Mouse (Mus musculus): ENCODE data around the gene Nol11. TPM values are rescaled to one million over a fixed set of nuclear protein-coding genes. Genes with fewer than 3 reads are reported as not detected.

The Nol11 gene
- polyA plus RNA-seq (2012) = 1.5 and 2.2 TPM in 2 replicates

DNA sequence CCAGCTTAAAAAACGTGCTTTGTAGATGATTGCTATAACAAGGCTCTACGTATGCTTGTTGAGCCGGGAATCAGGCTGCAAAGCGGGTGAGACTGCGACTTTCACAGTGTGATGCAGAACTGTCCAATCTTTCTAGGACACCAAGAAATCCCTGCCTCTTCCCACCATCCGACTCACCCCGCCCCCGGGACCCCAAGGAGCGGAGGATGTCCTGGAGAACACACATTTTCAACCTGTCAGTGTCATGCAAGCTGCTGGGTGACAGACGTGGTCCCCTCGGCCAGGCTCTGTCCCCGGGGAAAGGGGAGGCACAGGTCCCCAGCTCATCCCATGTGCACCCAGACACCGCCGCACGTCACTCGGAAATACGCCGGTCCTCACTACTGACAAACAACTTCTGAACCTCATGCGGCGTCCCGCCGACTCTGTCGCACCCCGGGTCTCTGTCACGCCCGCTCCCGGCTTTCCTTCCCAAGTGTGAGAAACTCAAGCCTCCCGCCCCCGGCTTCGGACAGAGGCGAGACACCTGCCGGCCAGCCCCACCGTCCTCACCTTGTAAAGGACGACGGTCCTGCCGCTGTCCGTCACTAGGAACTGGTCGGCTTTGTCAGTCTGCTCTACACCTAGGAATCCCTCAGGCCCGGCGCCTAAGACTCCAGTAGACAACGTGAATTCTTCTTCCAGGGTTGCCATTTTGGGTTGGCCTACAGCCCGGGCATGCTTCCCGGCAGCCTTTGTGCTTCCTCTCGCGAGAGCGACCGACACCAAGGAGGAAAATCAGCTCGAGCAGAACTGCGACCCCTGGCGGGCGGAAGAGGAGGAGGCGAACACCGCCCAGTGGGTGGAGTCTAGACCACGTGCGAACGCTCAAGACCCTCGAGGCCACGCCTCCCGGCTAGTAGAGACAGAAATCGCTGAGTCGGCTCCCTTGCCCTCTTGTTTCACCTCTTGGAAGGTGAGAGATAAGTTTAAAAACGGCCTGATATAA, at the start of gene Nol11:
Nol11 (minus strand) TSS at position 817 of the 988 bp plus-strand sequence.
- TF ChIP-seq GATA1 (IDR thresholded peaks at IDR 0.05; ENCODE audit: low read length) = no peak

- TF ChIP-seq GATA1 (IDR thresholded peaks at IDR 0.05; ENCODE audit: low read length) = no peak
These were observed 49.3 kb upstream of the Nol11 start for GRCm38 (mm10) chr11:107238506-107238905.

DNA sequence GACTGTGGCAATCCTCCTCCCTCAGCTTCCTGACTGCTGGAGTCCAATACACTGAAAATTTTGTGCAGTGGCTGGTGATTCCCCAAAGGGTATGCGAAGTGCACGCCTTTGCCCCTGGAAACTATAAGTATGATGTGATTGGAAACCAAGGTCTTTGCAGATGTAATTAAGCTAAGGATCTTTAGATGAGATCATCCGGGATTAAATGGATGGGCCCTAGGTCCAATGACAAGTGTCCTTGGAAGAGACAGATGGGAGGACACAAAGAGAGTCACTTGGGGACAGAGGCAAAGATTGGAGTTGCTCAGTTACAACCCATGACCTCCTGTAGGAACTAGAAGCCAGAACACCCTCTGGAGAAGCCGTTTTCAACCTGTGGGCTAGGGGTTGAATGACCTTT, 48.4 kb upstream of the Nol11 start:
- TF ChIP-seq GATA1 (IDR thresholded peaks at IDR 0.05; ENCODE audit: low read length) = no peak

DNA sequence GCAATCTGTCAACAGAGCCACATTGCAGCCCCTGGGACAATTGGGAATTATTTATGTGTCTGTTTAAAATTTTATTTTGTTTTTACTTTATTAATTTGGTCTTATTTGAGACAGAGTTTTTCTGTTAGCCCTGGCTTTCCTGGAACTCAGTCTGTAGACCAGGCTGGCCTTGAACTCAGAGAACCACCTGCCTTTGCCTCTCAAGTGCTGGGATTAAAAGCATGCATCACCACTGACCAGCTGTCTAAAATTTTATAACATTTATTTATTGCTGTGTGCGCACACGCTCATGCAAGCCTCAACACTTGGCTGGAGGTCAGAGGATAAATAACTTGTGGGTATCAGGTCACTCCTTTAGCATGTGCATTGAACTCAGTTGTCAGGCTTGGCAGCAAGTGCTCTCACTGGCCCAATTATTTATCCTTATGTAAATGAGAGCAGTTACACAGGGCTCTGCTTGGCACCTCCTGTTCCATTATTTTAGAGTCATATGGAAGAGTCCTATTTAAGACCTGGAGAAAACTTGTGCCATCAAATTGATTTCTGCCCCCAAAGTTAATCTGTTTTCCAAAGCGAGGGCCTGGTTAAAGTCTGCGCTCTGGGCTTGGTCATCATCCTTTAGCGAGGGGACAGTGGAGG, 44.2 kb upstream of the Nol11 start:
- no peak for TF ChIP-seq GATA1 (IDR thresholded peaks at IDR 0.05; ENCODE audit: low read length)

GRCm38 (mm10) chr11:107230128-107230527, 40.9 kb upstream of the Nol11 start:
- TF ChIP-seq GATA1 (IDR thresholded peaks at IDR 0.05; ENCODE audit: low read length) = no peak

- TF ChIP-seq GATA1 (IDR thresholded peaks at IDR 0.05; ENCODE audit: low read length) = no peak
These were observed 37.2 kb upstream of the Nol11 start for GRCm38 (mm10) chr11:107226431-107226830.

DNA sequence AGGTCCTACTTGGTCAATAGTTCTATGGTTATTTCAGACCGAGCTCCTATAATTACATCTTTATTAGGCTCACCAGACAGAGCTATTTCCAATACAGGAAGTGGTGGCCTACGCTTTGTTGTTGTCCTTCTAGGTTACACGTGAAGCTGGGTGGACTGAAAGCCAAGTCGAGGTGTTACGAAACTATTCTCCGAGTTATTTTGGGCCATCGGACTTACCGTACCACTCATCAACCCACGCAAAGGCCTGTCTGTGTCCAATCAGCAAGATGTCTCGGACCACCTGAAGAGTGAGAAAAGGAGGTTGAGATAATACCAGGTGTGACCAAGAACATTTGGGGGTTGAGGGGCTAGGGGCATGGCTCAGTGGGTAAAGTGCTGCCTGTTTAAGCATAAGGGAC, 36.8 kb upstream of the Nol11 start:
- no peak for TF ChIP-seq GATA1 (IDR thresholded peaks at IDR 0.05; ENCODE audit: low read length)

DNA sequence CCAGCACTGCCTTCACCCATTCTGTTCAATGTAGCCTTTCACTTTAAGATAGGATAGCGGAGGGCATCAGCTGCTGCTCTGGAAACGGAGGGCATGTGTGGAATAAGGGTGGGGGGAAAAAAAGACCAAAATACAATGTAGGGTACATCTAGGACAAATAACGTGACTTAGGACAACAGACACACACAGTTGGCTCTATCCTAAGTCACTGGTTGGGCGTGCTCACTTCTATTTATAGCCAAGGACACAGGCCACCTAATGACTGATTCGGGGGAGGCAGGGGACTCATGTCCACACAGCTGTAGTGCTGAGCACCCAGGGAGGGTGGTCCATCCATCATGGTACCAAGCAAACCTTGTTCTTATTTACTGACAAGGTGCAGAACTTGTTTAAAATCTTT, 36.1 kb upstream of the Nol11 start:
- TF ChIP-seq GATA1 (IDR thresholded peaks at IDR 0.05; ENCODE audit: low read length) = no peak

DNA sequence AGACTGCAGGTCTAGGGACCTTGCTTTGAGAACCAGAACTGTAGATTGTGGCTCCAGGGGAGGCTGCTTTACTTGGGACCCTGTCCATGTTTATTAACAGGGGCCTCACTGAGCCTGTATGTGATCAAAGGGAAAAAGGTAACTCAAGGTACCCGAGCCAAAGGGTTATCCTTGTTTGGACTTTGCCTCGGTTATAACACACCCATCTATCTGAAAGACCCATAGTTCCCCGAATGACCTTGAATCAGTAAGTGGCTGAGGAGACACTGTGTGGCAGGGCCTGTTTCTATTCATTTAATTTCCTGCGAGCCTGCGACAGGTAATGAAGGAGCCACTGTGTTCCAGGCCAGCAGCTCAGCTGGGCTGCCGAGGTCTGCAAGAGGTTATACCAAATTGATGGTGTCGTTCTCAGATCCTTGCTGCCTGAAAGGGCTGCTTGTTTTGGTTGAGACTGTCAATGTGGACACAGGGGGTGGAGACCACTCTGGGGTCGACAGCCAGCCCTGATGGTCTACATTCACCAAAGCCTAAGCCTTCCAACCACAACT, 34.6 kb upstream of the Nol11 start:
- no peak for TF ChIP-seq GATA1 (IDR thresholded peaks at IDR 0.05; ENCODE audit: low read length)

DNA sequence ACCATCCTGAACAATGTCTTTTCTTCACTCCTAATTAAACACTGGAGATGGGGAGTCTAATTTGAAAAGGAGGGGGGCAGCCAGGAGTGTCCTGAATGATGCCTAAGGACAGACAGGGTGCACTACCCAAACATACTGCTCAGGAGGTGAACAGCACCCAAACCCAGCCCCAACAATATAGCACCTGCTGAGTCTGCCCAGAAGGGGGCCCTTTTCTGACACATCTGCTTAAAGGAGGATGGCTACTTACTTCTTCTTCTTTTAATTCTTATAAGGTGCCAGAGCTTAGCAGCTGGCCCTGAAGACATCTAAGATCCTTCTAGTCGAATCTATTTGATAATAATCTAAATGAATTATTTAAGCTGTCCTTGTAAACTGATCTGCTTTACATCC, 34.0 kb upstream of the Nol11 start:
- no peak for TF ChIP-seq GATA1 (IDR thresholded peaks at IDR 0.05; ENCODE audit: low read length)

DNA sequence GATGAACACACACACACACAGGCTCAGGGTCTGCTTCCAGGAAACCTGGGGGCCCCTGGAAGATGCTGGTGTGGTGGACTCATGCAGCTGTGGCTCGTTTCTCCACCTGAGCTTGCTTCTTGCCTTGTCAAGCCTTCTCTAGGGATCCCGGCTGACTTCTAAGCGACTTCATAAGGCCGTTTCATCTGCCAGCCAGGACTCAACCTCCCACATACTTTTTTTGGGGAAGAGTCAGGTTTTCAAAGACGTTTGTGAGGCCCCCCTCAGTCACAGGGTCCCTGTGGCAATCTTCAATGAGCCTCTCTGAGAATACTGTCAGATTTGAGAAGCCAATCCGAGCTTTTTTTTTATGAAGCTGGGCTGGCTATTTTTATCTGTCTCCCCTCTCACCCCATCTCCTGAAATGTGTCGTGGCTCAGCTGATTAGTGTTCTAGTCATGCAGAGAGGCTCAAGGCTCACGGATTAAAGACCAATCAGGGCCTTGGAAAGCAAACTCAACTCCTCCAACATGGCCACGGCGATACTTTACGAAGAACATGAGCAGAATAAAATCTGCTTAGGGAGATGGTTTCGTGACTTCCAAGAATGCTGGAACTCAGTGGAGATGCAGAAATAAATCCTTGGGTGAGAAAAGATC, 33.5 kb upstream of the Nol11 start:
- TF ChIP-seq GATA1 (IDR thresholded peaks at IDR 0.05; ENCODE audit: low read length) = no peak

DNA sequence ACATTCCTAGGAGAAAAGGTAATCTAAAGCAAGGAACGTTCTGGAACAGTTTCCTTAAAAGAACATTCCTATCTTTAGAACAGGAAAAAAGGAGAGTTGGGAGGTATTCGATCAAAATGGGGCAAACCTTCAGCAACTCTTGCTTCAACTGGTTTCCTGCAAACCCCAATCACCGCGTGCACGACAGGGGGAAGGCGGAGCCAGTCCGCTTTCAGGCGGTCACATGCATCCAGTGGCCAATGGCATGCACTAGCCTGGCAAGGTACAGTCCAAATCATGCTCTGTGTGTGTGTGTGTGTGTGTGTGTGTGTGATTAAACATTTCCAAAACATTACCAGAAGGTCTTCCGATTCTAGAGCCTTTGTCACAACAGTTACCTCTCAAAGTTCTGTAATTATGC, 25.9 kb upstream of the Nol11 start:
- TF ChIP-seq GATA1 (IDR thresholded peaks at IDR 0.05; ENCODE audit: low read length) = no peak

DNA sequence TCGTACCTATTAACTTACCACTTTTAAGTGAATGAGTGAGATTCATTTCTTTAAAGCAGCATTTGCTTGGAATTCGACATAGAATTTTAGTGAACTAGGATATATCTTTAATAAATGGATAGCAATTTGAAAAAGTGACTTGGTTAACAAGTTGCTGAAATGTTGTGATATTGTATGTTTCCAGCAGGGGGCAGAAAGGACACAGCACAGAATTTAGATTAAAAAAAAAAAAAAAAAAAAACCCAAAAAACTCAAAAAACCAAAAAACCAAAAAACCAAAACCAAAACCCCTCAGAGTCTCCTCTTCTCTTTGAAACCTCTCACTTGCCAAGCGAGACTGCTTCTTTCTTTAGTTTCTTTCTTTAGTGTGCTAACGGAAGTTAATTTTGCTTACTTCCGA, 24.6 kb upstream of the Nol11 start:
- TF ChIP-seq GATA1 (IDR thresholded peaks at IDR 0.05; ENCODE audit: low read length) = no peak

- TF ChIP-seq GATA1 (IDR thresholded peaks at IDR 0.05; ENCODE audit: low read length) = no peak
These were observed 20.6 kb upstream of the Nol11 start for GRCm38 (mm10) chr11:107209818-107210217.

DNA sequence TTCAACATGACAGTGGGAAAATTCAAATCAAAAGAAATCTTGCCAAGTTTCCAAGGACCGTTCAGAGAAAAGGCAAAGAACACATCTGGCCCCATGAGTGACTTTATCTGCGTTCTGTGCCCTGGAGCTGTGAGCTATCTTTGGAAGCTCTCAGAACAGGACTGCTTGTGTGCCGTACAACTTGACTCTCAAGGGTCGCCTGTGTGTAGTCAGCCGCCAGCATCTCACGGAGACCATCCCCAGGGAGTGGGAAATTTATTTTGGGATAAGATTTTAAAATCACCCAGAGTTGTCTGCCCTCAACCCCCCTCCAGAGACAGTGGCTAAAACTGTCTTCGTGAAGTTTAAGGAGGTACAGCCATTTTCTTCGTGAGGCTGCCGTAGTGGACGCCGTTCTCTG, 12.6 kb upstream of the Nol11 start:
- TF ChIP-seq GATA1 (IDR thresholded peaks at IDR 0.05; ENCODE audit: low read length) = no peak

DNA sequence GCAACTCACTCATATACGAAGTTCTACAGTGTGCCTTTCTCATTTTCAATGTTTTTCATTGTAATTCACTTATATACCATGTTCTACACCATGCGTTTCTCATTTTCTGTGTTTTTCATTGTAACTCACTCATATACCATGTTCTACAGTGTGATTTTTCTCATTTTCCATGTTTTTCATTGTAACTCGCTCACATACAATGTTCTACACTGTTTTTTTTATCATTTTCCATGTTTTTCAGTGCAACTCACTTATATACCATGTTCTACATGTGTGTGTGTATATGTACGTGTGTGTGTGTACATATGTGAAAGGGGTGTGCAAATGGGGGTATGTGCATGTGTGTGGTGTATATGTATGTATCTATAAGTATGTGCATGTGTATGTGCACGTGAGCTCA, 10.1 kb upstream of the Nol11 start:
- no peak for TF ChIP-seq GATA1 (IDR thresholded peaks at IDR 0.05; ENCODE audit: low read length)

Data from G1E-ER4 (cell line).